Mouse (Mus musculus): ENCODE measurements around the gene Bhmt.
"Not testable (repeated sequence)": the region's sequence is repeated elsewhere in the genome, so short reads cannot be mapped to it uniquely, and the experiment has no call there.

- TF ChIP-seq FLI1 (IDR thresholded peaks at IDR 0.05; ENCODE audit: low read length); GATA1 (IDR thresholded peaks at IDR 0.05; ENCODE audit: borderline replicate concordance, low read length): not testable (repeated sequence)
These were observed 55.2 kb downstream of the Bhmt start for GRCm38 (mm10) chr13:93582526-93582925.
